Mouse (Mus musculus): ENCODE data around the gene Spata13.
A peak's percentile ranks its signal among the peaks of the same experiment; 100 is the strongest.

The Spata13 gene

GRCm38 (mm10) chr14:60639195-60639594 is 5.4 kb downstream of the Spata13 start:
- no peak for DNase-seq (ENCODE audit: low spot score in 2 of 2)

- DNase-seq (ENCODE audit: low spot score in 2 of 2): no peak
Observed at GRCm38 (mm10) chr14:60641120-60641519, 7.3 kb downstream of the Spata13 start.

- DNase-seq (ENCODE audit: low spot score in 2 of 2): no peak
Observed at GRCm38 (mm10) chr14:60642131-60642530, 8.3 kb downstream of the Spata13 start.

- DNase-seq (ENCODE audit: low spot score in 2 of 2): no peak
Observed at GRCm38 (mm10) chr14:60643098-60643870, 9.5 kb downstream of the Spata13 start.

- no peak for DNase-seq (ENCODE audit: low spot score in 2 of 2)
Observed at GRCm38 (mm10) chr14:60646373-60646772, 12.6 kb downstream of the Spata13 start.

GRCm38 (mm10) chr14:60647885-60648284 is 14.1 kb downstream of the Spata13 start:
- no peak for DNase-seq (ENCODE audit: low spot score in 2 of 2)

- no peak for DNase-seq (ENCODE audit: low spot score in 2 of 2)
Observed at GRCm38 (mm10) chr14:60648956-60649355, 15.2 kb downstream of the Spata13 start.

- DNase-seq (ENCODE audit: low spot score in 2 of 2): no peak
Observed at GRCm38 (mm10) chr14:60653184-60653583, 19.4 kb downstream of the Spata13 start.

GRCm38 (mm10) chr14:60653977-60654376 is 20.2 kb downstream of the Spata13 start:
- no peak for DNase-seq (ENCODE audit: low spot score in 2 of 2)

GRCm38 (mm10) chr14:60654708-60655107 is 20.9 kb downstream of the Spata13 start:
- DNase-seq (ENCODE audit: low spot score in 2 of 2): no peak

GRCm38 (mm10) chr14:60655941-60656700 is 22.3 kb downstream of the Spata13 start:
- DNase-seq (ENCODE audit: low spot score in 2 of 2): peak in 1 of 2 experiments; percentile 20

GRCm38 (mm10) chr14:60656701-60657085 is 22.9 kb downstream of the Spata13 start:
- DNase-seq (ENCODE audit: low spot score in 2 of 2): no peak

- no peak for DNase-seq (ENCODE audit: low spot score in 2 of 2)
Observed at GRCm38 (mm10) chr14:60657891-60658290, 24.1 kb downstream of the Spata13 start.

- peak; percentile 48 to 64 for DNase-seq (ENCODE audit: low spot score in 2 of 2)
Observed at GRCm38 (mm10) chr14:60659498-60659897, 25.7 kb downstream of the Spata13 start.

GRCm38 (mm10) chr14:60660591-60660990 is 26.8 kb downstream of the Spata13 start:
- no peak for DNase-seq (ENCODE audit: low spot score in 2 of 2)

GRCm38 (mm10) chr14:60661281-60661680 is 27.5 kb downstream of the Spata13 start:
- DNase-seq (ENCODE audit: low spot score in 2 of 2): no peak

- no peak for DNase-seq (ENCODE audit: low spot score in 2 of 2)
Observed at GRCm38 (mm10) chr14:60663309-60663940, 29.6 kb downstream of the Spata13 start.

- no peak for DNase-seq (ENCODE audit: low spot score in 2 of 2)
Observed at GRCm38 (mm10) chr14:60664641-60665040, 30.8 kb downstream of the Spata13 start.

GRCm38 (mm10) chr14:60665263-60665662 is 31.5 kb downstream of the Spata13 start:
- DNase-seq (ENCODE audit: low spot score in 2 of 2): no peak

GRCm38 (mm10) chr14:60666252-60666651 is 32.5 kb downstream of the Spata13 start:
- DNase-seq (ENCODE audit: low spot score in 2 of 2): no peak

- no peak for DNase-seq (ENCODE audit: low spot score in 2 of 2)
Observed at GRCm38 (mm10) chr14:60670191-60670590, 36.4 kb downstream of the Spata13 start.

- DNase-seq (ENCODE audit: low spot score in 2 of 2): no peak
Observed at GRCm38 (mm10) chr14:60671504-60671903, 37.7 kb downstream of the Spata13 start.

- no peak for DNase-seq (ENCODE audit: low spot score in 2 of 2)
Observed at GRCm38 (mm10) chr14:60675697-60676096, 41.9 kb downstream of the Spata13 start.
